In the genomic region with DNA sequence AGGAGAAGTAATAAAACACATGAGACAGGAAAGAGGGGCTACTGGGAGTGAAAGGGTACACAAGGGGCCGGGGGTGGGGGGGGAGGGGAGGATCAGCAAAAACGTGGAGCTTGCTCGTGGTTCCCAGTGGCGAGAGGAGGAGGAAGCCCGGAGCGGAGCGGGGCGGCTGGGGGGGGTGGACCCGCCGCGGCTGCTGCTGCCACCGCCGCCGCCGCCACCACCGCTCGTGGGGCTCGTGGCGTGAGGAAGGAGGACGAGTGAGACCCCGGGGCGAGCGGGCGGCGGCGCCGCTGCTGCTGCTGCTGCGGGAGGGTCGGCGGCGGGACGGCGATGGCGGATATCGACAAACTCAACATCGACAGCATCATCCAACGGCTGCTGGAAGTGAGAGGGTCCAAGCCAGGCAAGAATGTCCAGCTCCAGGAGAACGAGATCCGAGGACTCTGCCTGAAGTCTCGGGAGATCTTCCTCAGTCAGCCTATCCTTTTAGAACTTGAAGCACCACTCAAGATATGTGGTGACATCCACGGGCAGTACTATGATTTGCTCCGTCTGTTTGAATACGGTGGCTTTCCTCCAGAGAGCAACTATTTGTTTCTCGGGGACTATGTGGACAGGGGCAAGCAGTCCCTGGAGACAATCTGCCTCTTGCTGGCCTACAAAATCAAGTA, we compare ENCODE assay signal across 14 mouse cellular contexts. TPM values are rescaled to one million over a fixed set of nuclear protein-coding genes. Genes with fewer than 3 reads are reported as not detected.
DNase-seq lines count a peak whose midpoint lies in the region; ATAC-seq and TF ChIP-seq lines count a peak whose summit lies in the region.
"Not testable (repeated sequence)": the region's sequence is repeated elsewhere in the genome, so short reads cannot be mapped to it uniquely, and the experiment has no call there.
"Had no signal": no experiment of that assay in that cellular context is flagged by ENCODE, and none has a peak within 500 bp of the region (broad histone marks: within the 10 kb centered on the region; RNA-seq: fewer than 3 reads in every experiment).

No protein-coding gene starts in this region.

- H3K4me2 ChIP-seq in hindbrain, embryonic 15.5 days, result peak overlapping the region; percentile 55
- H3K4me2 ChIP-seq in lung, embryonic 14.5 days, result peak overlapping the region; percentile 54
- peak overlapping the region; percentile 48 for H3K4me2 ChIP-seq in midbrain, embryonic 16.5 days (ENCODE audit: low read length)
- H3K4me2 ChIP-seq in stomach, embryonic 15.5 days, result peak overlapping the region; percentile 48

- H3K4me3 ChIP-seq in bone marrow macrophage, adult 2 months (ENCODE audit: insufficient read depth, low read length), result peak overlapping the region; percentile 8; the same call in 1 of the 2 replicates
- H3K4me3 ChIP-seq in heart, embryonic 10.5 days, result peak overlapping the region; percentile 54
- H3K4me3 ChIP-seq in hindbrain, embryonic 15.5 days, result peak overlapping the region; percentile 43
- H3K4me3 ChIP-seq in limb, embryonic 10.5 days, result peak overlapping the region; percentile 49
- peak overlapping the region; percentile 31 for H3K4me3 ChIP-seq in lung, embryonic 14.5 days (ENCODE audit: low read depth, low read length)
- peak overlapping the region; percentile 37 for H3K4me3 ChIP-seq in midbrain, embryonic 16.5 days (ENCODE audit: low read depth, low read length)
- H3K4me3 ChIP-seq in stomach, embryonic 15.5 days (replicated peaks), result peak overlapping the region; percentile 33

- DNase-seq in heart, embryonic 10.5 days (ENCODE audit: low spot score); limb, embryonic 10.5 days (ENCODE audit: low spot score); lung, embryonic 14.5 days: not testable (repeated sequence)

- H3K27ac ChIP-seq in bone marrow macrophage, adult 2 months (ENCODE audit: insufficient read depth, low read depth, low read length); hindbrain, embryonic 15.5 days (replicated peaks); lung, embryonic 14.5 days (ENCODE audit: low read depth); midbrain, embryonic 16.5 days (ENCODE audit: low read length); stomach, embryonic 15.5 days: not testable (repeated sequence)
- peak overlapping the region; percentile 67; the same call in 1 of the 2 replicates for H3K27ac ChIP-seq in heart, embryonic 10.5 days
- peak overlapping the region; percentile 64 for H3K27ac ChIP-seq in limb, embryonic 10.5 days

- H3K9ac ChIP-seq in hindbrain, embryonic 15.5 days, result peak overlapping the region; percentile 33
- H3K9ac ChIP-seq in lung, embryonic 14.5 days, result peak overlapping the region; percentile 29; the same call in 1 of the 2 replicates
- H3K9ac ChIP-seq in midbrain, embryonic 16.5 days (ENCODE audit: low read depth, low read length), result peak overlapping the region; percentile 46; the same call in 1 of the 2 replicates
- H3K9ac ChIP-seq in stomach, embryonic 15.5 days, result not testable (repeated sequence)

- not testable (repeated sequence) for H3K27me3 ChIP-seq in heart, embryonic 10.5 days (ENCODE audit: insufficient read depth, poor library complexity, severe bottlenecking); hindbrain, embryonic 15.5 days; limb, embryonic 10.5 days (ENCODE audit: low read depth, poor library complexity, severe bottlenecking); lung, embryonic 14.5 days (ENCODE audit: insufficient read depth, low read length); midbrain, embryonic 16.5 days (ENCODE audit: control insufficient read depth, insufficient read depth, low read depth, low read length); stomach, embryonic 15.5 days (replicated peaks)

- ATAC-seq in erythroblast, adult 5-6 weeks (replicated peaks; ENCODE audit: low FRiP score, poor library complexity, severe bottlenecking), result 0 out of 2 replicates have a peak, but pooled peaks have one; percentile 39
- peak; percentile 54; the same call in 1 of the 2 replicates for ATAC-seq in hindbrain, embryonic 15.5 days (ENCODE audit: low FRiP score, low read depth)
- peak; percentile 87 for ATAC-seq in lung, embryonic 14.5 days (ENCODE audit: insufficient read depth)
- ATAC-seq in midbrain, embryonic 16.5 days, result peak; percentile 79
- not testable (repeated sequence) for ATAC-seq in stomach, embryonic 15.5 days (ENCODE audit: insufficient read depth, low FRiP score, low read depth)

- H3K9me3 ChIP-seq in heart, embryonic 10.5 days; hindbrain, embryonic 15.5 days; limb, embryonic 10.5 days (replicated peaks); lung, embryonic 14.5 days (ENCODE audit: low read depth, low read length); midbrain, embryonic 16.5 days (replicated peaks; ENCODE audit: control insufficient read depth, low read length, poor library complexity, severe bottlenecking); stomach, embryonic 15.5 days: not testable (repeated sequence)

- not testable (repeated sequence) for TF ChIP-seq POLR2A in bone marrow macrophage, adult 2 months (IDR thresholded peaks at IDR 0.05; ENCODE audit: borderline replicate concordance, low read depth, low read length)

- not testable (repeated sequence) for H3K4me1 ChIP-seq in bone marrow macrophage, adult 2 months (ENCODE audit: control insufficient read depth, insufficient read depth, low read length); heart, embryonic 10.5 days; hindbrain, embryonic 15.5 days (replicated peaks); limb, embryonic 10.5 days; lung, embryonic 14.5 days (ENCODE audit: insufficient read depth); midbrain, embryonic 16.5 days (ENCODE audit: control insufficient read depth, insufficient read depth, low read length); stomach, embryonic 15.5 days

- not testable (repeated sequence) for H3K36me3 ChIP-seq in heart, embryonic 10.5 days; hindbrain, embryonic 15.5 days; limb, embryonic 10.5 days; lung, embryonic 14.5 days (ENCODE audit: insufficient read depth); midbrain, embryonic 16.5 days (ENCODE audit: control insufficient read depth, insufficient read depth, low read length); stomach, embryonic 15.5 days

- TF ChIP-seq CTCF in bone marrow macrophage, adult 2 months (IDR thresholded peaks at IDR 0.05; ENCODE audit: low read depth, low read length); lung, embryonic 14.5 days (IDR thresholded peaks at IDR 0.05; ENCODE audit: low read depth): not testable (repeated sequence)

- WGBS in heart, embryonic 10.5 days, result 5% methylated on average over 19 of the region's 44 CpGs
- 2% methylated on average over 29 of the region's 44 CpGs for WGBS in hindbrain, embryonic 15.5 days
- WGBS in limb, embryonic 10.5 days, result 13% methylated on average over 20 of the region's 44 CpGs
- WGBS in lung, embryonic 14.5 days, result 5% methylated on average over 25 of the region's 44 CpGs
- 2% methylated on average over 24 of the region's 44 CpGs for WGBS in midbrain, embryonic 16.5 days
- WGBS in stomach, embryonic 15.5 days, result 2% methylated on average over 31 of the region's 44 CpGs

RNA-seq across cellular contexts. Expression of a gene that starts 19.3 kb away (rescaled TPM):
- polyA plus RNA-seq in bone marrow macrophage, adult 2 months (2012; ENCODE audit: insufficient read depth, insufficient read length, missing spikeins), result 22.0 and 24.1 TPM in 2 replicates
- total RNA-seq in erythroblast, adult 5-6 weeks (2015; ENCODE audit: low replicate concordance), result 5.0 and 7.5 TPM in 2 replicates
- 8.6 and 9.9 TPM in 2 replicates for total RNA-seq in erythroblast, adult 5-6 weeks (2017; ENCODE audit: low replicate concordance)
- 69.8 and 80.6 TPM in 2 replicates for polyA plus RNA-seq in heart, embryonic 10.5 days (2016; fragmentation: Nextera tagmentation; extraction: Ambion mirVana)
- polyA plus RNA-seq in hindbrain, embryonic 15.5 days (2015; fragmentation: Nextera tagmentation; extraction: Ambion mirVana), result 74.5 and 76.4 TPM in 2 replicates
- 95.3 and 102 TPM in 2 replicates for polyA plus RNA-seq in limb, embryonic 10.5 days (2016; fragmentation: Nextera tagmentation; extraction: Ambion mirVana)
- polyA plus RNA-seq in lung, embryonic 14.5 days (2014; fragmentation: Nextera tagmentation; extraction: Ambion mirVana), result 86.8 and 90.6 TPM in 2 replicates
- polyA plus RNA-seq in midbrain, embryonic 16.5 days (2015; fragmentation: Nextera tagmentation; extraction: Ambion mirVana), result 85.8 and 89.6 TPM in 2 replicates
- 64.4 and 65.8 TPM in 2 replicates for polyA plus RNA-seq in stomach, embryonic 15.5 days (2015; fragmentation: Nextera tagmentation; extraction: Ambion mirVana)

RNA-seq across cellular contexts. Expression of a gene that starts 20.8 kb away (rescaled TPM):
- not detected in 2 replicates for polyA plus RNA-seq in bone marrow macrophage, adult 2 months (2012; ENCODE audit: insufficient read depth, insufficient read length, missing spikeins)
- not detected in 2 replicates for total RNA-seq in erythroblast, adult 5-6 weeks (2015; ENCODE audit: low replicate concordance)
- total RNA-seq in erythroblast, adult 5-6 weeks (2017; ENCODE audit: low replicate concordance), result not detected in 2 replicates
- polyA plus RNA-seq in heart, embryonic 10.5 days (2016; fragmentation: Nextera tagmentation; extraction: Ambion mirVana), result 0.12 and 0.33 TPM in 2 replicates
- 0.09 TPM in 1 of 2 replicates, not detected in the other for polyA plus RNA-seq in hindbrain, embryonic 15.5 days (2015; fragmentation: Nextera tagmentation; extraction: Ambion mirVana)
- polyA plus RNA-seq in limb, embryonic 10.5 days (2016; fragmentation: Nextera tagmentation; extraction: Ambion mirVana), result 0.26 and 0.30 TPM in 2 replicates
- 0.17 and 0.31 TPM in 2 replicates for polyA plus RNA-seq in lung, embryonic 14.5 days (2014; fragmentation: Nextera tagmentation; extraction: Ambion mirVana)
- polyA plus RNA-seq in midbrain, embryonic 16.5 days (2015; fragmentation: Nextera tagmentation; extraction: Ambion mirVana), result 0.15 TPM in 1 of 2 replicates, not detected in the other
- 9.6 and 15.6 TPM in 2 replicates for polyA plus RNA-seq in stomach, embryonic 15.5 days (2015; fragmentation: Nextera tagmentation; extraction: Ambion mirVana)
- total RNA-seq: ES-E14; gastrocnemius, postnatal 14 days; left cerebral cortex, adult 18-20 months had no signal
- polyA plus RNA-seq: erythroblast, embryonic 14.5 days had no signal

RNA-seq across cellular contexts. Expression of a gene that starts 50.1 kb away (rescaled TPM):
- not detected in 2 replicates for polyA plus RNA-seq in bone marrow macrophage, adult 2 months (2012; ENCODE audit: insufficient read depth, insufficient read length, missing spikeins)
- not detected in 2 replicates for total RNA-seq in erythroblast, adult 5-6 weeks (2015; ENCODE audit: low replicate concordance)
- total RNA-seq in erythroblast, adult 5-6 weeks (2017; ENCODE audit: low replicate concordance), result not detected in 2 replicates
- not detected in 2 replicates for polyA plus RNA-seq in heart, embryonic 10.5 days (2016; fragmentation: Nextera tagmentation; extraction: Ambion mirVana)
- not detected in 2 replicates for polyA plus RNA-seq in hindbrain, embryonic 15.5 days (2015; fragmentation: Nextera tagmentation; extraction: Ambion mirVana)
- polyA plus RNA-seq in limb, embryonic 10.5 days (2016; fragmentation: Nextera tagmentation; extraction: Ambion mirVana), result not detected in 2 replicates
- polyA plus RNA-seq in lung, embryonic 14.5 days (2014; fragmentation: Nextera tagmentation; extraction: Ambion mirVana), result not detected in 2 replicates
- polyA plus RNA-seq in midbrain, embryonic 16.5 days (2015; fragmentation: Nextera tagmentation; extraction: Ambion mirVana), result not detected in 2 replicates
- not detected in 2 replicates for polyA plus RNA-seq in stomach, embryonic 15.5 days (2015; fragmentation: Nextera tagmentation; extraction: Ambion mirVana)
- total RNA-seq: adrenal gland, postnatal 4 days; gastrocnemius, postnatal 14 days; heart, postnatal 4 days; left cerebral cortex, adult 18-20 months had no signal
- polyA plus RNA-seq: erythroblast, embryonic 14.5 days had no signal

RNA-seq across cellular contexts. Expression of a gene that starts 53.9 kb away (rescaled TPM):
- 17.0 and 27.5 TPM in 2 replicates for polyA plus RNA-seq in bone marrow macrophage, adult 2 months (2012; ENCODE audit: insufficient read depth, insufficient read length, missing spikeins)
- total RNA-seq in erythroblast, adult 5-6 weeks (2015; ENCODE audit: low replicate concordance), result 4.2 and 21.7 TPM in 2 replicates
- total RNA-seq in erythroblast, adult 5-6 weeks (2017; ENCODE audit: low replicate concordance), result 7.4 and 18.1 TPM in 2 replicates
- polyA plus RNA-seq in heart, embryonic 10.5 days (2016; fragmentation: Nextera tagmentation; extraction: Ambion mirVana), result 21.2 and 23.5 TPM in 2 replicates
- 9.5 and 11.9 TPM in 2 replicates for polyA plus RNA-seq in hindbrain, embryonic 15.5 days (2015; fragmentation: Nextera tagmentation; extraction: Ambion mirVana)
- polyA plus RNA-seq in limb, embryonic 10.5 days (2016; fragmentation: Nextera tagmentation; extraction: Ambion mirVana), result 21.6 and 27.6 TPM in 2 replicates
- 22.4 and 27.5 TPM in 2 replicates for polyA plus RNA-seq in lung, embryonic 14.5 days (2014; fragmentation: Nextera tagmentation; extraction: Ambion mirVana)
- 8.4 and 8.8 TPM in 2 replicates for polyA plus RNA-seq in midbrain, embryonic 16.5 days (2015; fragmentation: Nextera tagmentation; extraction: Ambion mirVana)
- 20.4 and 20.7 TPM in 2 replicates for polyA plus RNA-seq in stomach, embryonic 15.5 days (2015; fragmentation: Nextera tagmentation; extraction: Ambion mirVana)

RNA-seq across cellular contexts. Expression of a gene that starts 53.9 kb away (rescaled TPM):
- polyA plus RNA-seq in bone marrow macrophage, adult 2 months (2012; ENCODE audit: insufficient read depth, insufficient read length, missing spikeins), result 8.9 and 9.6 TPM in 2 replicates
- total RNA-seq in erythroblast, adult 5-6 weeks (2015; ENCODE audit: low replicate concordance), result 2.9 and 9.2 TPM in 2 replicates
- 3.2 and 8.4 TPM in 2 replicates for total RNA-seq in erythroblast, adult 5-6 weeks (2017; ENCODE audit: low replicate concordance)
- polyA plus RNA-seq in heart, embryonic 10.5 days (2016; fragmentation: Nextera tagmentation; extraction: Ambion mirVana), result 17.2 and 17.3 TPM in 2 replicates
- polyA plus RNA-seq in hindbrain, embryonic 15.5 days (2015; fragmentation: Nextera tagmentation; extraction: Ambion mirVana), result 15.4 and 16.5 TPM in 2 replicates
- 25.9 and 27.3 TPM in 2 replicates for polyA plus RNA-seq in limb, embryonic 10.5 days (2016; fragmentation: Nextera tagmentation; extraction: Ambion mirVana)
- 31.7 and 35.6 TPM in 2 replicates for polyA plus RNA-seq in lung, embryonic 14.5 days (2014; fragmentation: Nextera tagmentation; extraction: Ambion mirVana)
- polyA plus RNA-seq in midbrain, embryonic 16.5 days (2015; fragmentation: Nextera tagmentation; extraction: Ambion mirVana), result 16.5 and 18.3 TPM in 2 replicates
- polyA plus RNA-seq in stomach, embryonic 15.5 days (2015; fragmentation: Nextera tagmentation; extraction: Ambion mirVana), result 19.2 and 20.0 TPM in 2 replicates
